Mouse (Mus musculus) embryonic fibroblast, embryonic 13.5 days (primary cell): ENCODE data around the gene Hace1.

ENCODE experiments used
- CTCF ChIP-seq: IDR thresholded peaks from 2 replicates; pipeline ENCODE4 v1.5.1; 2011; ENCODE audit warnings: mild to moderate bottlenecking, control low read depth, low read length, moderate library complexity, borderline replicate concordance; ENCODE audit not compliant: insufficient read depth
- POLR2A ChIP-seq: IDR thresholded peaks from 2 replicates; pipeline ENCODE4 v1.6.1; 2011; ENCODE audit warnings: low read depth, mild to moderate bottlenecking, control low read depth, low read length, moderate library complexity

DNA sequence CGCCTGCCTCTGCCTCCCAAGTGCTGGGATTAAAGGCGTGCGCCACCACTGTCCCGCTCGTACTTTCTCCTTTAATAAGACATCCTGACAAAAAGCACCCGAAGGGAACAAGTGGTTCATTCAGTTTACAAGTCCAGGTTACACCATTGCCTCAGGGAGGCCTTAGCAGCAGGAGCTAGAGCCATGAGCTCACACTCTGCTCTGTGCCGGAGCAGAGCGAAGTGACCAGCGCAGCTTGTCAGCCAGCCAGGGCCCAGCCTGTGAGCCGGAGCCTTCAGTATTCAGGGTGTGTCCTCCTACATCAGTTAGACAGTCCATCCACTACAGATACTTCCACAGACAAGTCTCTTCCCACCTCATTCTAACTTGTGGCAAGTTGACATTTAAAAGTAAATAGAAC, 55.0 kb downstream of the Hace1 start:
- TF ChIP-seq POLR2A (no peak), CTCF (no peak)
